Mouse (Mus musculus) heart, embryonic 15.5 days (tissue): Measurements from ENCODE around the gene Prmt7. TPM values are rescaled to one million over a fixed set of nuclear protein-coding genes. Genes with fewer than 3 reads are reported as not detected.
A peak's percentile ranks its signal among the peaks of the same experiment; 100 is the strongest.

Experiments
- ATAC-seq: fragments of 200-750 bp; cut with Nextera tagmentation; replicated peaks from 2 replicates; pipeline ENCODE4 v1.8.0; 2017; ENCODE audit warnings: low read depth, moderate TSS enrichment; ENCODE audit not compliant: insufficient number of reproducible peaks, insufficient read depth, low FRiP score
- H3K27ac ChIP-seq: fragments of 300-500 bp; sonication (generic); 2 replicates; pipeline ENCODE4 v1.5.1; 2015; ENCODE audit warnings: mild to moderate bottlenecking, inconsistent platforms
- H3K27me3 ChIP-seq: fragments of 300-500 bp; sonication (generic); 2 replicates; pipeline ENCODE4 v1.6.1; 2015; ENCODE audit warnings: inconsistent platforms
- H3K36me3 ChIP-seq: fragments of 300-500 bp; sonication (generic); 2 replicates; pipeline ENCODE4 v1.6.1; 2015; ENCODE audit warnings: mild to moderate bottlenecking, inconsistent platforms
- H3K4me1 ChIP-seq: fragments of 300-500 bp; sonication (generic); replicated peaks from 2 replicates; pipeline ENCODE4 v1.6.1; 2015; ENCODE audit warnings: inconsistent platforms
- H3K4me2 ChIP-seq: fragments of 300-500 bp; sonication (generic); 2 replicates; pipeline ENCODE4 v1.6.1; 2015; ENCODE audit warnings: inconsistent platforms, mild to moderate bottlenecking, moderate library complexity
- H3K4me3 ChIP-seq: fragments of 300-500 bp; sonication (generic); 2 replicates; pipeline ENCODE4 v1.5.1; 2015; ENCODE audit warnings: mild to moderate bottlenecking, inconsistent platforms
- H3K9ac ChIP-seq: fragments of 300-500 bp; sonication (generic); 2 replicates; pipeline ENCODE4 v1.6.1; 2015; ENCODE audit warnings: mild to moderate bottlenecking, inconsistent platforms
- H3K9me3 ChIP-seq: fragments of 300-500 bp; sonication (generic); replicated peaks from 2 replicates; pipeline ENCODE4 v1.6.1; 2016; ENCODE audit warnings: inconsistent platforms
- WGBS: fragments of 180-500 bp; shearing (Covaris S2); methylation state at CpG from one replicate; pipeline ENCODE4 v1.1.7; 2015; ENCODE audit warnings: mixed read lengths; 5-methylcytosine and 5-hydroxymethylcytosine counted together
- polyA plus RNA-seq: library from polyadenylated mRNA; unstranded; fragments of >200 nt; fragmentation: Nextera tagmentation; extraction: Ambion mirVana; gene quantifications from 2 replicates; pipeline ENCODE4 v1.2.1, GENCODE M21; 2015

Prmt7 gene
- polyA plus RNA-seq, 1 experiment from 2014 or later: 28.0 TPM

DNA sequence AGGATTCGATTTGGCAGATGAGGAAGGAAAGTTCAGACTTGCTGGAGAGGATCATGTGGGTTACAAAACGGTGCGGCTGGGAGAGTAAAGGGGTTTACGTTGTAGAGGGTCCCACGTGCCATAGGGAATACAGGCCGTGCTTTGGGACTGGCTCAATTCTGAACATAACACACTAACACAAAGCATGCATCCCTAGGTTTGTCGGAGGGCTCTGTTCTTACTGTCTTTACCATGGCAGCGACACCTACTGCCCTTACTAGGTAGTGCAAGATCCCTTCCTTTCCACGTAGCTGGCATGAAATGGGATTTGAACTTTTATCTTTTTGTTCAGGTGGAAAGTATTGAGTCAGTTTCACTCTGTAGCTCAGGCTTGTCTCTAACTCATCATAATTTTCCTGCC, 15.9 kb downstream of the Prmt7 start:
- no peak for ATAC-seq
- Histone ChIP-seq H3K4me1 (no peaks in the 10 kb centered on the region), H3K27me3 (no peaks in the 10 kb centered on the region), H3K4me2 (no peak overlapping the region), H3K4me3 (no peak overlapping the region), H3K27ac (no peak overlapping the region), H3K9me3 (no peaks in the 10 kb centered on the region), H3K9ac (no peak overlapping the region), H3K36me3 (peaks cover 57% of the 10 kb centered on the region)
- 45% methylated on average over 9 of the region's 9 CpGs for WGBS

DNA sequence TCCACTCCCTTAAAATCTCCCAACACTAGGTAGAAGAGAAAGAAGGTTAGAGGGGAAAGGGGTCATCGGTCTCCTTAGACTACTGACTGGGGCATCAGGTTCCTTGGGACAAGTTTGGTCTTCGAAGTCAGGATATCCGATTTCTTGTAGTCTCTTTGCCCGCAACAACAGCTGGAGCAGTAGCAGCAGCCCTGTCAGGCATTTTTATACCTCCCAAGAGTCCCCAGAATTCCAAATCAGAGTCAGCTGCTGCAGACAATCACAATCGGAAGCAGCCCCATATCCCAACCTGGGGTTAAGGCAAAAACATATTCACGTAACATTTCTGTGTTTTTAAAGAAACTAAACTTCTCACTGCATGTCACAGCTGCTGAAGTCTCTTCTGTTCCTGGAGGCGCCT, 20.8 kb downstream of the Prmt7 start:
- WGBS: 87% methylated on average over 7 of the region's 7 CpGs
- no peaks in the 10 kb centered on the region for H3K4me1 ChIP-seq
- no peak overlapping the region for H3K4me2 ChIP-seq
- no peak for ATAC-seq
- H3K9ac ChIP-seq: no peak overlapping the region
- no peak overlapping the region for H3K27ac ChIP-seq
- H3K36me3 ChIP-seq: peaks cover 43% of the 10 kb centered on the region
- H3K4me3 ChIP-seq: no peak overlapping the region
- H3K9me3 ChIP-seq: no peaks in the 10 kb centered on the region
- H3K27me3 ChIP-seq: no peaks in the 10 kb centered on the region

DNA sequence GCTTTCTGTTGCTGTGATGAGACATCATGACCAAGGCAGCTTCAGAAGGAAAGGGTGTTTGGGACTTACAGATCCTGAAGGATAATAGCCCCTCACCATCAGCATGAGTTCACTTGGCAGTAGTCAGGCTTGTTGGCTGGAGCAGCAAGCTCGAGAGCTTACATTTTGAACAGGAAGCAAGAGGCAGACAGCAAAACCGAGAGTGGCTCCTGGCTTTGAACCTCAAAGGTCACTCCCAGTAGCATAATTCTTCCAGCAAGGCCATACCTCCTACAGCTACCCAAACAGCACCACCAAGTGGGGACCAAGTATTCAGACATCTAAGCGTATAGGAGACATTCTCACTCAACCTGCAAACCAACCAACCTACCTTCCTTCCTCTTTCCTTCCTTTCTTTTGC, 22.0 kb downstream of the Prmt7 start:
- Histone ChIP-seq H3K36me3 (peaks cover 47% of the 10 kb centered on the region), H3K9ac (no peak overlapping the region), H3K4me1 (no peaks in the 10 kb centered on the region), H3K27me3 (no peaks in the 10 kb centered on the region), H3K9me3 (no peaks in the 10 kb centered on the region), H3K27ac (no peak overlapping the region), H3K4me2 (no peak overlapping the region), H3K4me3 (no peak overlapping the region)
- WGBS: 78% methylated on average over 3 of the region's 3 CpGs
- ATAC-seq: no peak

DNA sequence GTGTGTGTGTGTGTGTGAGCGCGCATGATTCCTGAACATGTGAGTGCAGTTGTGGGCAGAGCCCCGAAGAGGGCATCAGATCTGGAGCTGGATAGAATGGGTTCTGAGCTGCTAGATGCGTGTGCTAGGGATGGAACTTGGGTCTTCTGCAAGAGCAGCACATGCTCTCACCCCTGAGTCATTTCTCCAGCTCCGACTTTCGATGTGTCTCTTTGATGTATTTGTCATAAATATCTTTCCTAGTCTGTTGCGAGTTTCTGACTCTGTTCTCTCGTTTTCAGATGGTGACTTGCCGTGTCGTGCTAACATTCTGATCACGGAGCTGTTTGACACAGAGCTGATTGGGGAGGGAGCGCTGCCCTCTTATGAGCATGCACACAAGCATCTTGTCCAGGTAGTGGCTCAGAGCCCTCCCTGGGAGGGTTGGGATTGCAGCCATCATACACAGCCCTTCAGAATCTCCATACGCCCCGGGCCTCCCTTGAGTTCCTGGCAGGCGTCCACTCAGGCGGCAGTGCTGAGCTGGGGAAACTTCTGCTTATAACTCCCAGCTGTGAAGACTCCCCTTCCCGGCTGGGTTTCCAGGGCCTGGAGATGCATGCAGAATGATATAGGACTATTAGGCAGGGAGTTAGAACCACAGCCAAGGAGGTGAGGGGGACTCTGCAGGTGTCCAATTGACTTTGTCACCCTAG, 24.0 kb downstream of the Prmt7 start:
- H3K36me3 ChIP-seq: peaks cover 43% of the 10 kb centered on the region
- H3K9ac ChIP-seq: no peak overlapping the region
- no peak overlapping the region for H3K4me2 ChIP-seq
- H3K9me3 ChIP-seq: no peaks in the 10 kb centered on the region
- no peak for ATAC-seq
- no peaks in the 10 kb centered on the region for H3K27me3 ChIP-seq
- H3K4me3 ChIP-seq: no peak overlapping the region
- H3K27ac ChIP-seq: no peak overlapping the region
- H3K4me1 ChIP-seq: no peaks in the 10 kb centered on the region
- 76% methylated on average over 17 of the region's 17 CpGs for WGBS

- Histone ChIP-seq H3K4me3 (no peak overlapping the region), H3K9me3 (no peaks in the 10 kb centered on the region), H3K4me1 (no peaks in the 10 kb centered on the region), H3K36me3 (peaks cover 41% of the 10 kb centered on the region), H3K4me2 (no peak overlapping the region), H3K27me3 (no peaks in the 10 kb centered on the region), H3K9ac (no peak overlapping the region), H3K27ac (no peak overlapping the region)
- no peak for ATAC-seq
- WGBS: 86% methylated on average over 5 of the region's 5 CpGs
Measured at GRCm38 (mm10) chr8:106237106-106237505, 26.4 kb downstream of the Prmt7 start.

GRCm38 (mm10) chr8:106250186-106250585, 39.5 kb downstream of the Prmt7 start:
- Histone ChIP-seq H3K9me3 (no peaks in the 10 kb centered on the region), H3K9ac (no peak overlapping the region), H3K4me1 (peaks cover 7% of the 10 kb centered on the region; the same call in 1 of the 2 replicates), H3K36me3 (peaks cover 57% of the 10 kb centered on the region), H3K4me3 (no peak overlapping the region), H3K27me3 (no peaks in the 10 kb centered on the region), H3K4me2 (no peak overlapping the region), H3K27ac (no peak overlapping the region)
- ATAC-seq: no peak
- 63% methylated on average over 4 of the region's 4 CpGs for WGBS

DNA sequence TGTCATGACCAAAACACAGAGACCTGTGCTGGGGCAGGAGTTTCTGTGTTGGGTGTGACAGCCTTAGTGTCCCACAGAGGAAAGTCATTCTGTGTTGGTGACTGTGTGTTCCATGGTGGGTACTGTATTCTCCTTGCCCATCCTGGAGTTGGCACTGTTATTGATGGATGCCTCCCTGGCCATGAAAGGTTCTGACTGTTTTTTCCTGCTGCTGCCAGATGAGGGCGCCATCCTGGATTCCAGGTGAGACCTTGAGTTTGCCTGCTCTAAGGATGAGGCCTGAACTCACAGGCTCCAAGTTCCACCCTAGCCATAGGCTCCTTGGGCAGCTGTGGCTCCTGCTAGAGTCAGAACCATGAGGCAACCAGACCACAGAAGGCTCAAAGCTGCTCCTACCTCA, 47.4 kb downstream of the Prmt7 start:
- Histone ChIP-seq H3K4me3 (no peak overlapping the region), H3K4me2 (no peak overlapping the region), H3K27ac (no peak overlapping the region), H3K4me1 (peaks cover 22% of the 10 kb centered on the region), H3K9me3 (no peaks in the 10 kb centered on the region), H3K9ac (no peak overlapping the region), H3K36me3 (0 out of 2 replicates have a peak, but pooled peaks cover 4% of the 10 kb centered on the region), H3K27me3 (no peaks in the 10 kb centered on the region)
- no peak for ATAC-seq
- WGBS: 42% methylated on average over 1 of the region's 1 CpGs

DNA sequence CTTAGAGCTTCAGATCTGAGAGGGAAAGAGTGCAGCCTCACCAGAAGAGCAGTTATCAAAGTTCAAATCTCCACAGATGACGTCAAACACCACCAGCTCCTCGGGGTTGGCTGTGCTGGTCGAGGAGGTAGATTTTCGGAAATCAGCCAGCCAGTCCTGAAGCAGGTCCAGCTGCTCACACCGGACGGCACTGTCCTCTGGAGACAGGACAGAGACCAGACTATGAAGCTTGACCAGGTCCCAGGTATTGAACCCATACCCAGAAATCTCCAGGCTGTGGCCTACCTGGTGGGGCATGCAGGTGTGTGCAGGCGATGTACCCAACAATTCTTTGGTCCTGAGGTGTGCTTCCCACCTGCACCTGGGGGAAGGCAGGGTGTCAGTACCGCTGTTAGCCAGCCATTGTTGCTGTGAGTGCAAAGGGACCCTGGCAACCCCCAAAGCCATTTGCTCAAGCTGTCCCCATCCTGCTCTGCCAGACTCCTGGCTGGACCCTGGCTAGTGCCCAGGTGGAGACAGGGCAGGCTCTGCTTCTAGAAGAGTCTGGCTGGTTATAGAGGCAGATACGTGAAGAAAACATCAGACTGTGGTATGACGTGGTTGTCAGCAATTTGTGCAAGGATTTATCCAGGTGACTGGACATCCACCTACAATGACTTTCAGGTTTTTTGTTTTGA, 49.0 kb downstream of the Prmt7 start:
- Histone ChIP-seq H3K36me3 (0 out of 2 replicates have a peak, but pooled peaks cover 2% of the 10 kb centered on the region), H3K9ac (no peak overlapping the region), H3K4me1 (peaks cover 22% of the 10 kb centered on the region), H3K4me3 (no peak overlapping the region), H3K9me3 (no peaks in the 10 kb centered on the region), H3K4me2 (no peak overlapping the region), H3K27ac (no peak overlapping the region), H3K27me3 (no peaks in the 10 kb centered on the region)
- 88% methylated on average over 10 of the region's 10 CpGs for WGBS
- ATAC-seq: no peak

GRCm38 (mm10) chr8:106260894-106261293, 50.2 kb downstream of the Prmt7 start:
- Histone ChIP-seq H3K4me1 (peaks cover 22% of the 10 kb centered on the region), H3K9me3 (no peaks in the 10 kb centered on the region), H3K27ac (no peak overlapping the region), H3K9ac (no peak overlapping the region), H3K4me3 (no peak overlapping the region), H3K4me2 (no peak overlapping the region), H3K27me3 (no peaks in the 10 kb centered on the region), H3K36me3 (0 out of 2 replicates have a peak, but pooled peaks cover 2% of the 10 kb centered on the region)
- ATAC-seq: no peak
- WGBS: 79% methylated on average over 4 of the region's 4 CpGs

DNA sequence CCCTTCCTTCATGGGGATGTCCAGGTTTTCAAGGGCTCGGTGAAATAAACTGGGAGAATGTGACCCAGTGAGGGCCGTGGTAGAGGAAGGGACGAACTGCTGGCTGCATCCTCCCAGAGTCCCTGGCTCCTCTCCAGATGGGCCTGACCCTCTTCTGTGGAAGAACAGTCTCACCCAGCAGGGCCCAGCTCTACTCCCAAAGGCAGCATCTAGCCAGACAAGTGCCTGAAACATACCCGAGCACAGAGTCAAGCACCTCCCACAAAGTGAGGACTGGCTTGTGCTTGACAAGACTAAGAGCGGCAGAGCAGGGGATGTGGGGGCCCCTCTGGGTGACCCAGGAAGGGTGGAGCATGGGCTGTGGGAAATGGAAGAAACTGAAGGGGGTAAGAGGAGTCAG, 51.6 kb downstream of the Prmt7 start:
- Histone ChIP-seq H3K4me3 (no peak overlapping the region), H3K9ac (peak overlapping the region; percentile 33; the same call in 1 of the 2 replicates), H3K36me3 (0 out of 2 replicates have a peak, but pooled peaks cover 2% of the 10 kb centered on the region), H3K27ac (peak overlapping the region; percentile 15; the same call in 1 of the 2 replicates), H3K9me3 (no peaks in the 10 kb centered on the region), H3K4me2 (no peak overlapping the region), H3K27me3 (no peaks in the 10 kb centered on the region), H3K4me1 (peaks cover 15% of the 10 kb centered on the region)
- 15% methylated on average over 5 of the region's 5 CpGs for WGBS
- ATAC-seq: peak; percentile 42

- no peak overlapping the region for H3K4me2 ChIP-seq
- H3K4me1 ChIP-seq: peaks cover 18% of the 10 kb centered on the region
- no peak for ATAC-seq
- 88% methylated on average over 4 of the region's 4 CpGs for WGBS
- no peak overlapping the region for H3K27ac ChIP-seq
- H3K9me3 ChIP-seq: no peaks in the 10 kb centered on the region
- H3K27me3 ChIP-seq: no peaks in the 10 kb centered on the region
- no peak overlapping the region for H3K9ac ChIP-seq
- 0 out of 2 replicates have a peak, but pooled peaks cover 2% of the 10 kb centered on the region for H3K36me3 ChIP-seq
- no peak overlapping the region for H3K4me3 ChIP-seq
Measured at GRCm38 (mm10) chr8:106263928-106264327, 53.2 kb downstream of the Prmt7 start.

DNA sequence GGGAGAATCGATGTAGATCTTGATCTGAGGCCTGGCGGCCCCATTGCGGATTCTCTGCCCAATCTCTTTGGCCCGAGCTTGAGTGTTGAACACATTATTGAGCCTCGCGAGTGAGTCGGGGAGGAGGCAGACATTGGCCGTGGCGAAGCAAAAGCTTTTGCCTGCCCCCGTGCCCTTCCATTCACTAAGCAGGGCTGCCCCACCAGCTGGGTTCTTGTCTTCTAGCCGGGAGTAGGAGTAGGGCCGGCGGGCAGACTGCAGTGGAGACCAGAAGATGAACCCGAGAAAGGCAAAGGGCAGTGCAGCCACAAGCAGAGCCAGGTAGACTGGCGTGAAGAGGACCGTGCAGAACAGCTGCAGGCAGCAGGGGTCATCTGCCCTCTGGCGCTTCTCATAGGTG, 54.7 kb downstream of the Prmt7 start:
- Histone ChIP-seq H3K4me3 (no peak overlapping the region), H3K4me1 (peaks cover 32% of the 10 kb centered on the region), H3K36me3 (no peaks in the 10 kb centered on the region), H3K9me3 (no peaks in the 10 kb centered on the region), H3K27me3 (no peaks in the 10 kb centered on the region), H3K27ac (no peak overlapping the region), H3K9ac (no peak overlapping the region), H3K4me2 (no peak overlapping the region)
- WGBS: 87% methylated on average over 17 of the region's 17 CpGs
- no peak for ATAC-seq
